Mouse (Mus musculus) activated CD4-positive, CD25-positive, alpha-beta regulatory T cell, adult 4 months (primary cell): ENCODE measurements around the gene Gm15127. TPM values are rescaled to one million over a fixed set of nuclear protein-coding genes. Genes with fewer than 3 reads are reported as not detected.
"Not testable (repeated sequence)": the region's sequence is repeated elsewhere in the genome, so short reads cannot be mapped to it uniquely, and the experiment has no call there.

Experiments
- ATAC-seq: one replicate; pipeline ENCODE4 v1.8.0; 2017
- polyA plus RNA-seq, 2 experiments: library from polyadenylated mRNA; unstranded; fragments of 100-300 nt; shearing (Covaris generic); gene quantifications; one replicate each; pipeline ENCODE4 v1.2.1; 2017

Gene Gm15127
- polyA plus RNA-seq = not detected

DNA sequence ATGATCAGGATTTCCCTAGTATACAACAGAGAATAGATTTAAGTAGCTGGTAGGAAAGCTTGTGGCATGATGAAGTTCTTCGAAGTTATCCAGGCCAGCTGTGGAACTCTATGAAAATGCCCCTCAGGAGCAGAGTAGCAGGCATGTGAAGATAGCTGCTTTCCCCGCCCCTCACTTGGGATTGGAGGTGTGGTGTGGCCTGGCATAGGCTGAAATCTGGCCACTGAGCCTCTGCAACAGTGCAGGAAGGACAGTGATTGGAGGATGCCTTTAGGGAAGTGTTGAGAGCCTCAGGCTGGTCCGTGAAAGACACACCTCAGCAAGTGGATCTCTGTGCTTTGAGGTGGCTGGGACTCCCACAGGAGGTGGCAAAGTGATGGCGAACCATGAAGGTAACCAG, at the start of gene Gm15127:
Gene Gm15127 (plus strand): TSS at position 301 of the 400 bp plus-strand sequence.
- not testable (repeated sequence) for ATAC-seq

DNA sequence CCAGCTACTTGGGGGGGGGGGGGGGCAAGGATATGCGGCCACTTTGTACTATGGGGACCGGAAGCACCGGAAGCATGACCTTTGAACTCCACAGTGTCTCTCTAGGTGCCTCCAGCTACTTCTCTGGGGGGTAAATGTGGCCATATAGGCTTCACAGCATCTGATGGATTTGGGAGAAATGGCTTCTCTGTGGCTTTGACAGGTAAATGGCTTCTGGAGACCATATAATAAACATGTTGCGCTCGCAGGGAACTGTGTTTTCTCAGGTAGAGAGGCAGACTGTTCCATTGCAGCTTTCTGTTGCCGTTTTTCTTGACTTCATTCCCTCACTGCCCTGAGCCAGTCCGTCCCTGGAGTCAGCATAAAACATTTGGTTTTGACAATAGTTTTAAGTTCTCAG, 48.3 kb upstream of the Gm15127 start, which contains the start of gene Gm8334:
Gene Gm8334 (minus strand): TSS at position 101 of the 400 bp plus-strand sequence.
- not testable (repeated sequence) for ATAC-seq

GRCm38 (mm10) chrX:148676290-148676689, 12.9 kb downstream of the Gm15127 start:
- ATAC-seq = not testable (repeated sequence)

Other genes starting within 250 kb of the Gm15127 start
- gene Gm15114, start 174.6 kb upstream of the Gm15127 start, polyA plus RNA-seq = not detected
- not detected for gene Gm8334, start 48.4 kb upstream of the Gm15127 start, polyA plus RNA-seq
- gene Luzp4, start 194.0 kb downstream of the Gm15127 start, polyA plus RNA-seq = not detected